Mouse (Mus musculus) right cerebral cortex, postnatal 36 days (tissue): ENCODE results near the gene Car4.

Source experiments
- DNase-seq, 2 experiments: peaks; one replicate each; pipeline ENCODE4 v3.0.0; 2022; ENCODE audit warnings: low spot score in 2 of 2, mixed read lengths in 1 of 2

Car4 gene

GRCm38 (mm10) chr11:84958271-84958630, 665 bp downstream of the Car4 start:
- DNase-seq = no peak

- no peak for DNase-seq
Observed at GRCm38 (mm10) chr11:84959181-84959580, 1.6 kb downstream of the Car4 start.

GRCm38 (mm10) chr11:84959701-84960181, 2.2 kb downstream of the Car4 start:
- no peak for DNase-seq

- no peak for DNase-seq
Observed at GRCm38 (mm10) chr11:84960291-84960690, 2.7 kb downstream of the Car4 start.

GRCm38 (mm10) chr11:84960780-84961179, 3.2 kb downstream of the Car4 start:
- no peak for DNase-seq

GRCm38 (mm10) chr11:84961571-84961970, 4.0 kb downstream of the Car4 start:
- no peak for DNase-seq

GRCm38 (mm10) chr11:84962536-84962935, 5.0 kb downstream of the Car4 start:
- DNase-seq = no peak

GRCm38 (mm10) chr11:84963556-84963955, 6.0 kb downstream of the Car4 start:
- no peak for DNase-seq

GRCm38 (mm10) chr11:84966696-84967095, 9.1 kb downstream of the Car4 start:
- DNase-seq = no peak

- DNase-seq = no peak
Observed at GRCm38 (mm10) chr11:84967113-84967512, 9.5 kb downstream of the Car4 start.

- DNase-seq = no peak
Observed at GRCm38 (mm10) chr11:84968309-84968708, 10.7 kb downstream of the Car4 start.

GRCm38 (mm10) chr11:84968775-84969174, 11.2 kb downstream of the Car4 start:
- peak; percentile 20 to 38 for DNase-seq

GRCm38 (mm10) chr11:84972067-84972466, 14.5 kb downstream of the Car4 start:
- DNase-seq = no peak

GRCm38 (mm10) chr11:84973661-84974060, 16.1 kb downstream of the Car4 start:
- DNase-seq = no peak

GRCm38 (mm10) chr11:84974582-84974981, 17.0 kb downstream of the Car4 start:
- DNase-seq = no peak

- no peak for DNase-seq
Observed at GRCm38 (mm10) chr11:84976706-84977105, 19.1 kb downstream of the Car4 start.

- no peak for DNase-seq
Observed at GRCm38 (mm10) chr11:84977385-84977952, 19.9 kb downstream of the Car4 start.

- DNase-seq = no peak
Observed at GRCm38 (mm10) chr11:84978113-84978512, 20.5 kb downstream of the Car4 start.

- DNase-seq = no peak
Observed at GRCm38 (mm10) chr11:84979351-84979750, 21.8 kb downstream of the Car4 start.

- no peak for DNase-seq
Observed at GRCm38 (mm10) chr11:84980697-84981096, 23.1 kb downstream of the Car4 start.

GRCm38 (mm10) chr11:84985421-84985820, 27.8 kb downstream of the Car4 start:
- DNase-seq = no peak

- DNase-seq = peak in 1 of 2 experiments; percentile 35
Observed at GRCm38 (mm10) chr11:84988341-84988919, 30.8 kb downstream of the Car4 start.

- DNase-seq = no peak
Observed at GRCm38 (mm10) chr11:84992996-84993395, 35.4 kb downstream of the Car4 start.

- no peak for DNase-seq
Observed at GRCm38 (mm10) chr11:84995241-84995640, 37.7 kb downstream of the Car4 start.
